Mouse (Mus musculus) E14TG2a.4 (cell line): ENCODE measurements at regions not wholly inside any gene's neighbourhood (a gene's known extent, or its start where the extent isn't known, plus 50 kb on each side); places are given as distances from the start of the nearest gene placed in this dataset.

Experiments used
- CTCF ChIP-seq: conservative IDR thresholded peaks from 2 replicates; pipeline ENCODE4 v1.5.1; 2014; ENCODE audit warnings: low read length
- NANOG ChIP-seq: IDR thresholded peaks from 2 replicates; pipeline ENCODE4 v1.6.1; 2014; ENCODE audit warnings: borderline replicate concordance, low read length, mixed read lengths
- POU5F1 ChIP-seq: IDR thresholded peaks from 2 replicates; pipeline ENCODE4 v1.6.1; 2014; ENCODE audit warnings: low read length, borderline replicate concordance

- TF ChIP-seq CTCF (no peak), POU5F1 (no peak), NANOG (no peak)
Observed at GRCm38 (mm10) chr1:60656976-60657375, 59.6 kb upstream of the Cd28 start.
